Mouse (Mus musculus) spleen, postnatal 14 days (tissue): ENCODE measurements around the gene Smoc1.

Experiments
- DNase-seq, 2 experiments: peaks; one replicate each; pipeline ENCODE4 v3.0.0; 2021 to 2022; ENCODE audit warnings: low spot score in 2 of 2

Gene Smoc1

GRCm38 (mm10) chr12:81168031-81168430 is 141.4 kb downstream of the Smoc1 start:
- no peak for DNase-seq

GRCm38 (mm10) chr12:81168494-81168893 is 141.9 kb downstream of the Smoc1 start:
- DNase-seq: no peak

- no peak for DNase-seq
These were observed 143.5 kb downstream of the Smoc1 start for GRCm38 (mm10) chr12:81170076-81170475.

- no peak for DNase-seq
These were observed 146.4 kb downstream of the Smoc1 start for GRCm38 (mm10) chr12:81173011-81173410.

GRCm38 (mm10) chr12:81173893-81174292 is 147.3 kb downstream of the Smoc1 start:
- DNase-seq: no peak

GRCm38 (mm10) chr12:81175252-81175651 is 148.6 kb downstream of the Smoc1 start:
- DNase-seq: no peak

GRCm38 (mm10) chr12:81182073-81182472 is 155.5 kb downstream of the Smoc1 start:
- DNase-seq: peak in 1 of 2 experiments; percentile 47

GRCm38 (mm10) chr12:81184967-81185366 is 158.4 kb downstream of the Smoc1 start:
- no peak for DNase-seq

- DNase-seq: no peak
These were observed 159.5 kb downstream of the Smoc1 start for GRCm38 (mm10) chr12:81186081-81186480.

GRCm38 (mm10) chr12:81186668-81187067 is 160.1 kb downstream of the Smoc1 start:
- DNase-seq: no peak

GRCm38 (mm10) chr12:81188423-81188822 is 161.8 kb downstream of the Smoc1 start:
- DNase-seq: no peak

GRCm38 (mm10) chr12:81188996-81189395 is 162.4 kb downstream of the Smoc1 start:
- no peak for DNase-seq

- no peak for DNase-seq
These were observed 163.0 kb downstream of the Smoc1 start for GRCm38 (mm10) chr12:81189636-81190035.

GRCm38 (mm10) chr12:81193968-81194367 is 167.4 kb downstream of the Smoc1 start:
- DNase-seq: no peak

- DNase-seq: no peak
These were observed 171.0 kb downstream of the Smoc1 start for GRCm38 (mm10) chr12:81197468-81198075.

- no peak for DNase-seq
These were observed 172.8 kb downstream of the Smoc1 start for GRCm38 (mm10) chr12:81199280-81199955.

- no peak for DNase-seq
These were observed 176.6 kb downstream of the Smoc1 start for GRCm38 (mm10) chr12:81203226-81203625.

GRCm38 (mm10) chr12:81205619-81206560 is 179.3 kb downstream of the Smoc1 start:
- no peak for DNase-seq

- DNase-seq: no peak
These were observed 182.0 kb downstream of the Smoc1 start for GRCm38 (mm10) chr12:81208559-81208958.

- no peak for DNase-seq
These were observed 192.7 kb downstream of the Smoc1 start for GRCm38 (mm10) chr12:81219339-81219738.

- DNase-seq: no peak
These were observed 196.7 kb downstream of the Smoc1 start for GRCm38 (mm10) chr12:81223276-81223675.

- DNase-seq: no peak
These were observed 198.2 kb downstream of the Smoc1 start for GRCm38 (mm10) chr12:81224843-81225242.
